Mouse (Mus musculus): ENCODE measurements around the gene Glipr1.
"Not testable (repeated sequence)": the region's sequence is repeated elsewhere in the genome, so short reads cannot be mapped to it uniquely, and the experiment has no call there.

Glipr1 gene

GRCm38 (mm10) chr10:112002544-112003215 lies at the start of gene Glipr1:
TSS of gene Glipr1 (minus strand) at chr10:112002631.
- peak; percentile 46 for DNase-seq

GRCm38 (mm10) chr10:112051956-112052355 lies 49.5 kb upstream of the Glipr1 start:
- not testable (repeated sequence) for DNase-seq

- no peak for DNase-seq
Measured at GRCm38 (mm10) chr10:112051220-112051619, 48.8 kb upstream of the Glipr1 start.

- DNase-seq: not testable (repeated sequence)
Measured at GRCm38 (mm10) chr10:112044283-112044682, 41.9 kb upstream of the Glipr1 start.

- not testable (repeated sequence) for DNase-seq
Measured at GRCm38 (mm10) chr10:112043523-112043922, 41.1 kb upstream of the Glipr1 start.

GRCm38 (mm10) chr10:112028689-112029088 lies 26.3 kb upstream of the Glipr1 start:
- DNase-seq: not testable (repeated sequence)

GRCm38 (mm10) chr10:112023585-112023984 lies 21.2 kb upstream of the Glipr1 start:
- no peak for DNase-seq

GRCm38 (mm10) chr10:112009511-112009910 lies 7.1 kb upstream of the Glipr1 start:
- DNase-seq: not testable (repeated sequence)

- no peak for DNase-seq
Measured at GRCm38 (mm10) chr10:112001756-112002520, 493 bp downstream of the Glipr1 start.

- no peak for DNase-seq
Measured at GRCm38 (mm10) chr10:112001350-112001749, 1.1 kb downstream of the Glipr1 start.

- DNase-seq: no peak
Measured at GRCm38 (mm10) chr10:112000568-112000967, 1.9 kb downstream of the Glipr1 start.

GRCm38 (mm10) chr10:111999765-112000164 lies 2.7 kb downstream of the Glipr1 start:
- DNase-seq: no peak

- DNase-seq: no peak
Measured at GRCm38 (mm10) chr10:111997671-111998070, 4.8 kb downstream of the Glipr1 start.

GRCm38 (mm10) chr10:111996911-111997347 lies 5.5 kb downstream of the Glipr1 start:
- DNase-seq: no peak

GRCm38 (mm10) chr10:111996549-111996904 lies 5.9 kb downstream of the Glipr1 start:
- DNase-seq: no peak

GRCm38 (mm10) chr10:111995803-111996548 lies 6.5 kb downstream of the Glipr1 start:
- no peak for DNase-seq

- no peak for DNase-seq
Measured at GRCm38 (mm10) chr10:111986453-111986852, 16.0 kb downstream of the Glipr1 start.

- DNase-seq: no peak
Measured at GRCm38 (mm10) chr10:111983070-111983469, 19.4 kb downstream of the Glipr1 start.

GRCm38 (mm10) chr10:111977584-111977983 lies 24.8 kb downstream of the Glipr1 start:
- peak; percentile 48 for DNase-seq

GRCm38 (mm10) chr10:111972542-111973361 lies 29.7 kb downstream of the Glipr1 start, which contains the start of gene Krr1:
TSS of gene Krr1 (plus strand) at chr10:111972664.
- DNase-seq: peak; percentile 92

- DNase-seq: no peak
Measured at GRCm38 (mm10) chr10:111971929-111972328, 30.5 kb downstream of the Glipr1 start.

- DNase-seq: no peak
Measured at GRCm38 (mm10) chr10:111966394-111966793, 36.0 kb downstream of the Glipr1 start.
